Mouse (Mus musculus) right cerebral cortex, adult 18-20 months (tissue): ENCODE measurements around the gene Flii.

Experiments used
- DNase-seq: peaks from one replicate; pipeline ENCODE4 v3.0.0; 2022; ENCODE audit warnings: mixed read lengths

The Flii gene

DNA sequence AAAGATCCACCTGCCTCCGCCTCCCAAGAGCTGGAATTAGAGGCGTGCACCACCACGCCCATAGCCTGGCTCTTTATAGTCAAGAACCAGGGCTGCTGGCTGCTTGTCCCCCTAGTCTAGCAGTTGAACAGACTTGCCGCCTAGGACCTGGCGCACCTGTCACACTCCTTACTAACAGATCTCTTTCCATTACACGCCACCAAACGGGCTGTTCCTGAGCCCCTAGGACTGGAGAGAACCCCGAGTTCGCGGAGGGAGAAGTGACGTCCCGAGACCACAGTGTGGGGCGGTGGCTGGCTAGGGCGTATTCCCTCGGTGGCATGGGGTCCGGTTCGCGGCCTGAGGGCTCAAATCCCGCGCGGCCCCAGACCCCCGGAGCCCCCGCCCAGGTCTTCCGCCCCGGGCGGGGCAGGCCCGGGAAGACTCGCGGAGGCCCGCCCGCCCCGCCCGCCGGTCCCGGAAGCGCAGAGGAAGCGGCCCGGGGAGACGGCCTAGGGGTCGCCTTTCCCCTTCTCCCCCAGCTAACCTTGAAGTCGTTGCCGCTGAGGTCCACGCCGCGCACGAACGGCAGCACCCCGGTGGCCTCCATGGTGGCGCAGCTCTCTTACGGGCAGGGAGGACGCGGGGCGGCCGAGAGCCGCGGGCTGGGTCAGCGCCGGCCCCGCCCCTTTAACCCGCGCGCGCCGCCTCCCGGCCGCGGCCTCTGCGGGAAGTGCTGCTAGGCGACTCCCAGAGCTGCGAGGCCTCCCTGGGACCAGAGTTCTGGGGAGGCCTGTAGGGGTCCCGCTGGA lies at the start of gene Flii:
Gene Flii, minus strand, starts transcription at position 663 of the 791 bp plus-strand sequence.
- peak; percentile 80 for DNase-seq

DNA sequence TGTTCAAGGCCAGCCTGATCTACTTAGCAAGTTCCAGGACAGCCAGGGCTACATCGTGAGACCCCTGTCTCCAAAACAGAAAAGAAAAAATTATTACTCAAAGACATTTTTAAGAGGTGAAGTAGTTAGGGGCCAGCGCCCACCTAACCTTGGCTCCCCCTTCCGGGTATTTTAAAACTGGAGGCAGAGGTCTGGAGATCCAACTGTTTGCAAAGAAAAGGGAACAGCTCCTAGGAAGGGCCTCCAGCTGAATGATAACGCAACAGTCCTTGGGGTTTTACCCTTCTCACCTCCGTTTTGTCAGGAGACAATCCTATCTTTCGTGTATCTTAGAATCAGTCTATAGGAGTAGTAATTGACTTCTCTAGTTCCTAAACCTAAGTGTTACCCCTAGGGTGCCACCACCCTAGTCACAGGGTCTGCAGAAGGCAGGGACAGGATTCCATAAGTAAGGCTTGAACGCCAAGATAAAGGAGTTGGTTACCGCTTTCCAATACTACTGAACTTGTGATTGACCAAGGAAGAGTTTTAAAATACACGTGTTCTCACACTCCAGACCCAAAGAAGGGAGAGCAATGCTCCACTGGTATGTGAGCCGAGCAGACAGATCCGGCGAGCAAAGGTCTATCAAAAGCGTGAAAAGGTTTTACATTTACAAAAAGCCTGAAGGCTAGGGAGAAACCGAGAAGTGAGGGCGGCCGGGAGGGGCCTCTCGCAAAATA lies 49.2 kb upstream of the Flii start:
- DNase-seq = no peak

DNA sequence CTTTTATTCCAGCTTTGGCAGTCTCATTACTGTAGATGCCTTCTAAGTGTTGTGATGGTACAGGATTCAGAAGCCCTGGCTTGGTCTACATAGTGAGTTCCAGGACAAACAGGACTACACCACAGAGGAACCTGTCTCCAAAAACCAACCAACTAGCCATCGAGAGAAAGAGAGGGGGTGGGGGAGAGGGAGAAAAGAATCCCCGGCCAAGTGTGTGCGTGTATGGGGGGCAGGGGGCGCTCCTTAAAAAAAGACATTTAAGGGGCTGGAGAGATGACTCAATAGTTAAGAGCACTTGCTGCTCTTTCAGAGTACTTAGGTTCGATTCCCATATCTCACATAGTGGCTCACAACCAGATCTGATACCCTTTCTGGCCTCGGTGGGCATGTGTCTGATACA lies 48.5 kb upstream of the Flii start:
- DNase-seq = no peak

DNA sequence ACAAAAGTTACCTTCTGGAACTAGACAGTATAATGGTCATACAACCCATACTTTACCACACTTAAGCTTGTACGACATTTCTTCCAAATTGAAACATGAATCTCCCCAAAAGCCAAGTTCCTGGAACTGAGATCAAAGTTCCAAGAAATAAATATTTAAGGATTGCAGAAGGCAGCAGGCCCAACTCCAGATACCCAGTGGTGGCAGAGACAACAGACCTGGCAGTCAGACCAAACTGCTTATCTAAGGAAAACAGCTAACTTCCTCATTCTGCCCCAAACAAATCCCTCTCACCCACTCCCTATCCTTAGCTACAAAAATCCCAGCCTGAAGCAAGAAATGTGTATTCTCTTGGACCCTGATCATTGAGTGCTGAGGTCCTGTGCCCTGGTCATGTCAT lies 47.8 kb upstream of the Flii start:
- no peak for DNase-seq

DNA sequence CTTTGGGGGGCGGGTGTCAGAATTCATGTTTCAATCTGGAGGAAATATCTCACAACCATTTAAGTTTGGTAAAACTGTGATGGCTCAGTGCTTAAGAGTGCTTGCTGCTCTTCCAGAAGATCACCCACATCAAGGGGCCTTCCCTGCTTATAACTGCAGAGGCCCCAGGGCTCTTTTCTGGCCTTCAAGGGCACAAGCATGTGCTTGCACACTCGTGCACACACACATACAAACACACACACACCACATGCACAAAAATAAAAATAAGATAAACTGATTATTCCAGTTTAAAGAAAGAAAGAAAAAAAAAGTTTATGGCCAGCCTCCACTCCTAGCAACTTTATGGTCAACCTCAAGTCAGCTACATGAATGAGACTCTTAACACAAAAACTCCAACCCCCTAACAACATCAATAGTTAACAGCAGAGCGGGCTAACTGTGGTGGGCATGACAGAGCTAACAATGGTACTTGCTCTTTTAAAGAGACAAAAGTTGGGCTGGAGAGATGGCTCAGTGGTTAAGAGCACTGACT lies 47.2 kb upstream of the Flii start:
- no peak for DNase-seq

DNA sequence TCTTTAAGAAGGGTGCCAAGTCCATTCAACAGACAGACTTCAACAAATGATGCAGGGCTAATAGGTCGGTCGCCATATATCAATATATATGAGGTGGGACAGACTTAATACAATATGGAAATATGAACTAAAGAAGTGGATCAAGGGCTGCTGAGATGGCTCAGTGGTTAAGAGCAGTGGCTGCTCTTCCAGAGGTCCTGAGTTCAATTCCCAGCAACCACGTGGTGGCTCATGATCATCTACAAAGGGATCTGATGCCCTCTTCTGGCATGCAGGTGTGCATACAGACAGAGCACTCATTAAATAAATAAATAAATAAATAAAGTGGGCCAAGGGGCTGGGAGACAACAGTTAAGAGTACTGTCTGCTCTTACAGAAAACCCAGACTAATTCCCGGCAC lies 45.1 kb upstream of the Flii start:
- DNase-seq = no peak

DNA sequence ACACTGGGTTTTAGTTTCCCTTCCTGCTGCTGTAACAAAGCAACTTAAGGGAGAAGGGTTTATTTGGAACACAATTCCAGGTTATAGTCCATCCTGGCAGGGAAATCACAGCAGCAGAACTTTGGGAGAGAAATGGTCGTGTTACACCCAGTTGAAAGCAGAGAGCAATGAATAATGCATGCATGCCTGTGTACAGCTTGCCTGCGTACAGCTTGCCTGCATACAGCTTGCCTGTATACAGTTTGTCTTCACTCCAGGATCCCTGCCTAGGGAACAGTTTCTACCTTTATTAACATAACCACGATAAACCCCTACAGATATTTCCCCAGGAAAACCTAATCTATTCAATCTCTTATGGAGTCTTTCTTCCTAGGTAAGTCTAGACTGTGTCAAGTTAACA lies 43.7 kb upstream of the Flii start:
- DNase-seq = no peak

DNA sequence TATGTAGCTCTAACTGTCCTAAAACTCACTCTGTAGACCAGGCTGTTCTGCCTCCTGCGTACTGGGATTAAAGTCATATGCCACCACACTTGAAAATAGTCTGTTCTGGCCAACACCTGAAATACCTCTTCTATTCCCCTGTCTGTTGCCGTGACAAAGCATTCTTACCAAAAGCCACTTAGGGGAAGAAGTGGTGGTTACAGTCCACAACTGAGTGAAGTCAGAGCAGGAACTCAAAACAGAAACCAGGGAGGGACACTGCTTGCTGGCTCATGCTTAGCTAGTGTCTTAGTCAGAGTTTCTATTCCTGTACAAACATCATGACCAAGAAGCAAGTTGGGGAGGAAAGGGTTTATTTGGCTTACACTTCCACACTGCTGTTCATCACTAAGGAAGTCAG lies 42.3 kb upstream of the Flii start:
- no peak for DNase-seq

DNA sequence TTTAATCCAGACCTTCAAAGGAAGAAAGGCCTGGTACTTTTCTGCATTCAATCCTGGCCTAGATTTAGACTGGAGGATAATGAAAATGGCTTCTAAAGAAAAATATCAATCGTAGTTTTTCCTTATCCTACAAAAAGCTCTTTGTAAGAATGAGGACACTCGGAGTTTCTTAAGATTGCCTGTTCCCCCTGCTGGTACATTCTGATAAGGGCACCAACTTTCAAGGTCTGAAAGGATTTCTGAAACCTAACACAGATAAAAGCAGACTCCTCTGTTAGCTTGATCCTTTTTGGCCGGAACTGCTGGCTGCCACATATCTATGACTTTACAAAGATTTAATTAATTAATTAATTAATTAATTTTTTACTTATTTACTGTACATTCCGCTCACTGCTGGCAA lies 39.9 kb upstream of the Flii start:
- DNase-seq = no peak

DNA sequence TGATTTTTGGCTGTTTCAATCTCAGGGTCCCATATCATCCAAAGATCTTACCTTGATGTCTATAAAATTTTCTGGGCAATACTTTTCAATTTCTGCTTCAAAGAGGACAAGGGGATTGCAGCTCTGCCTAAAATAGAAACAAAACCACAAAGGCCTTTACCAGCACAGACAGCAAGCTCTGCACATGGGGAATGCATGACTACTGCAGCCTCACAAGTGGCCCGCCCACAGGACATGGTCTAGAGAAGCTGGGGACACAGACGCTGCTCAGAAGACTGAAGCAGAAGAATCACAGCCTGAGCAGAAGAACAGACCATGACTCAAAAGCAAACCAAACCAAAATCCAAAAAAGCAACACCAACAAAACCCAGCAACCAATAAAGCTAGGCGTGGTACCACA lies 34.6 kb upstream of the Flii start:
- no peak for DNase-seq

DNA sequence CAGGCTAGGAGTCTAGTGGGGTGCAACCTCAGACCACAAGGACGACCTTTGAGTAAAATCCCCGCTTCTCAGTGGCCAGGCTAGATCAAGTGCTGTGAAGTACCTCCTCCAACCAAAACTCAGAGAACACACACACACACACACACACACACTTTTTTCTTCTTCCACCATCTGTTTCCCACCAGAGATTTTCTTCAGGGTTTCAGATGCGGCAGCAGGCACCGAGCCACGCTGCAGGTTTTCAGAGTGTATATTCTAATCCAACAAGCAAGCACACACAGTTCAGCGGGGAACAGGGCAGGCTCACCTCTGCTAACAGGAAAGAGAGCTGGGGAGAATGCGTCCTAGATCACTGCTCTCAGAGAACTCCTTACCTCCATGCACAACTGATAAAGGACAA lies 28.5 kb upstream of the Flii start:
- no peak for DNase-seq

DNA sequence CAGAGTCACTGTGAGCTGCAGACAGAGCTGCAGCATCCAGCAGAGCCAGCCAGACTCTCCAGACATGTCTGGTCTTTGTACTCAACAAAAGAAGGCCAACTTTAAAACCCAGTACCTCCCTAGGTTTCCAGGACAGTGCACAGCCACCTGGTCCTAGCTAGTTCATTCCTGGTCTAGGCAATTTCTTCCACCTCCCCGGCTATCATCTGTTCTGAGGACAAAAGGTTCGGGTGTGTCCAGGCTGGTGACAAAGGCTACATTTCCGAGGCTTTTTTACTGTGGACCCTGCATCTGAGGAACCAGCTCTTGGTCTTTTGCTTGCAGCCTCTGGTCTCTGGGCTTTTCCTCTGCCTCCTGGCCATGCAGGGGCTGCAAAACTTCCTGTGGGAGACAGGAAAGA lies 13.3 kb upstream of the Flii start:
- no peak for DNase-seq

DNA sequence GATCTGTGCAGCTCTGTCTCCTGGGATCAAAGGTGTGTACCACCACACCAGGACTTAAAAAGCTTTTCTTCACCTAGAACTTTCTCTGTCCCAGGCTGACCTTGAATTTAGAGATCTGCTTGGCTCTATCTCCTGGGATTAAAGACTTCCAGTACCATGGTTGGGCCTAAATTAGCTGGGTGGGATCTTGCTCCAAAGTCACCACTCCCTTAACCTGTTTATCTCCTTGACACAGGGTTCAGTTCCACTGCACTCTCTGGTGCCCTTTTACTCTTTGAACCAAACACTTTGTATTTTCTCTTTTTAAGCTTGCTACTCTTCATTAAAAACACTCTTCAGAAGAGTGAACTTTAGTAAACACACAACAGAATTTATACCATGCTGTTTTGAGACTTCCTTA lies 10.4 kb upstream of the Flii start:
- DNase-seq = no peak

DNA sequence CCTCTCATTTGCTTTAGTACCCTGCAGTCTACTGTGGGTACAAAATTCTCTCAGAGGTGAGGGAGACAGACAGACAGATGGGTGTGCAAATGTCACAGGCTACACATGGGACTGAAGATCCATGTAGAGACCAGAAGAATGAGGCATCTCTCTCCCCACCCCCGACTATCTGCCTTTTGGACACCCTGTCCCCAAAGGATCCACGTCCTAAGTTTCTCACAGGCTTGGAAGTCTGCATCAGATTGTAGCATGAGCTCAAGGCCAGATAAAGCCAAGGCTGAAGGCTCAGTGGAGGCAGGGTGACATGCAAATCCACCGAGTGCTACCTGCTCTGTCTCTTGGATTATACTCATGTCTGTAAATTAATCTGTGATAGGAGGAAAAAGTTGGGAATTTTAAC lies 9.4 kb upstream of the Flii start:
- DNase-seq = no peak

DNA sequence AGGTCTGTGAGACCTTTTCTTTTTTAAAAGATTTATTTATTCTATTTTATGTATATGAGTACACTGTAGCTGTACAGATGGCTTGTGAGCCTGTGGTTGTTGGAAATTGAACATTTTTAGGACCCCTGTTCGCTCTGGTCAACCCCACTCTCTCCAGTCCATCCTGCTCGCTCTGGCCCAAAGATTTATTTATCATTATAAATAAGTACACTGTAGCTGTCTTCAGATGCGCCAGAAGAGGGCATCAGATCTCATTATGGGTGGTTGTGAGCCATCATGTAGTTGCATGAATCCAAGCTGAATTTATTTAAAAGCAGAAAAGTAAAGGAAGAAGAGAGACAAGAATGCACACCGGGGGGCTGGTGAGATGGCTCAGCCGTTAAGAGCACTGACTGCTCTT lies 8.1 kb upstream of the Flii start:
- no peak for DNase-seq

DNA sequence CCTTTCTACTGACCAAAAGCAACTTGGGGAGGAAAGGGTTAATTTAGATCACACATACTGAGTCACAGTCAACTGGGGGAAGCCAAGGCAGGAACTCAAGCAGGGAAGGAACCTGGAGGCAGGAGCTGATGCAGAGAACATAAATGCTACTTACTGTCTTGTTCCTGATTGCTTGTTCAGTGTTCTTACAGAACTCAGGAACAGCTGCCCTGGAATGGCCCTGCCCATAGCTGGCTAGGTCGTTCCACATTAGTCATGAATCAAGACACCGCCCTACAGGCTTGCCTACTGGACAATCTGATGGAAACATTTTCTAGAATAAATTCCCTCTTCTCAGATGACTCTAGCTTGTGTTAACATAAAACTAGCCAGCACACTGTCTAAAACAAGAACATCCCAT lies 7.1 kb upstream of the Flii start:
- no peak for DNase-seq

DNA sequence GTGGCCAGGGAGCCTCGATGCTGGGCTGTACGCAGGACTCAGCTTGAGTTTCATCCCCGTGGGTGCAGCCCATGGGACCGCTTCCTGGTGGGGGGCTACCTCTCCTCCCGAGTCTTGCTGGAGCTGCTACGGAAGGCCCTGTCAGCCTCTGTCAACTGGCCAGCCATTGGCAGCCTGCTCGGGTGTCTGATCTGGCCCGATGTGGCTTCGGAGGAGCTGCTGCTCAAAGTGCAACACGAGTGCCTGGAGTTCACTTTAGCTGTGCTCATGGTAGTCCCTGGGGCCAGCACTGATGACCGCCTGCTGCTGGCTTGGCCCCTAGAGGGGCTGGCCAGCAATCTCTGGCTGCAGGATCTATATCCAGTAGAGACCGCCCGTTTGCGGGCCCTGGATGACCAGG lies 4.2 kb upstream of the Flii start:
- no peak for DNase-seq

DNA sequence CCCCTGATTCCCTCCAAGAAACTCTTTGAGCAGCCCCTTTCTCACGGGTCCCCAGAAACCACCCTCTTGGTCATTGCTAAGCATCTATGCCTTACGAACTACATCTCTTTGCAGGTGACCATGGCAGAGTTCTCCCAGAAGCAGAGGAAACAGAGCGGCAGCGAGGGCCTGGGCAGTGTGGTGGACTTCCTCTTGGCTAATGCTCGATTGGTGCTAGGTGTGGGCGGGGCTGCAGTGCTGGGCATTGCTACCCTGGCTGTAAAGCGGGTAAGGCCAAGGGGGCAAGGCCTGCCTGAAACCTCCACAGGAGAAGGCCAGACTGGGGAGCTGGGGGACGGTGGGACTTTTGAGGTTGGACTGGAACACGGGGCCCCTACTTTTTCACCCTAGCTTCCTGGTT lies 3.1 kb upstream of the Flii start:
- DNase-seq = no peak

DNA sequence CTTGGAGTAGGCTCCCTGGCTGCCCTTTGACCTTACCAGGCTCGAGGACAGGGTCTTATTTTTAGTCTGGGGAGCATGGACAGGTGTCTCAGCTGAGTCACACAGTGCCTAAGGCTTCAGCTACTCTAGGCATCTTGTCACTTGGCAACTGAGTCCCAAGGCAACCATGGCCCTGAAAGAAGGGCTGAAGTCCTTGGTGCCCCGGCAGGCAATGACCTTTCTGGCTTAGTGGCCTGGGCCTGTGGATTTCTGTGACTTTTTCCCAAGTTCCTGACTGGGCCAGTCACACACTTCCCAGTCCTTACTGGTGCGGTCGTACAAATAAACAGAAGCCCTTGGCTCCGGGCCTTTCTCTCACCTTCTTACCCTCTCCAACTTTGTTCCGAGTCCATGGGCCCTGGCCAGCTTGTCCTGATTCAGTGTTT lies 2.2 kb upstream of the Flii start:
- DNase-seq = no peak

DNA sequence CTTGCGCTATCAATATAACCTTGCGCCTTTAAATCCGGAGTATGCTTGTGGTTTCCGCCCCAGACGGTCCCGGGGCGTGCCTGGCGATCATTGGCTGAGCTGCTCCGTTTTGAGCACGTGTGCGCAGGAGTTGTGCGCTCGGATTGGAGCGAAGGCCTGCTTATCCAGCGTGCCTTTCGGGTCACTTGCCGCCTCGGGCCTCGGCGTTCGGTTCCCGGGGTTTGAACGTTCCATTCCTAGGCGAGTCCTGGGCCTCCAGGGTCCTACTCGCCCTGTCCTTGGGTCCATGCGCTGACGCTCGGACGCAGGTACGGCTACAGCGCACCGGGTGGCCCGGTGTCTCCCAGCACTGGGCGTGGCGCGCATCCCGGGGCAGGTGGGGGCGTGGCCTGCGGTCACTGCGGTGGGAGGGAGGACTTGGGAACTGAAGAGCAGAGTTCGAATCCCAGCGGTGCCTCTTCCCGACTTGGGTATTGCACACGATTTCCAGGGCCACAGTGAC lies 1.2 kb upstream of the Flii start, which contains the start of gene Mief2:
Gene Mief2, plus strand, starts transcription at position 139 of the 502 bp plus-strand sequence.
- peak; percentile 97 for DNase-seq

DNA sequence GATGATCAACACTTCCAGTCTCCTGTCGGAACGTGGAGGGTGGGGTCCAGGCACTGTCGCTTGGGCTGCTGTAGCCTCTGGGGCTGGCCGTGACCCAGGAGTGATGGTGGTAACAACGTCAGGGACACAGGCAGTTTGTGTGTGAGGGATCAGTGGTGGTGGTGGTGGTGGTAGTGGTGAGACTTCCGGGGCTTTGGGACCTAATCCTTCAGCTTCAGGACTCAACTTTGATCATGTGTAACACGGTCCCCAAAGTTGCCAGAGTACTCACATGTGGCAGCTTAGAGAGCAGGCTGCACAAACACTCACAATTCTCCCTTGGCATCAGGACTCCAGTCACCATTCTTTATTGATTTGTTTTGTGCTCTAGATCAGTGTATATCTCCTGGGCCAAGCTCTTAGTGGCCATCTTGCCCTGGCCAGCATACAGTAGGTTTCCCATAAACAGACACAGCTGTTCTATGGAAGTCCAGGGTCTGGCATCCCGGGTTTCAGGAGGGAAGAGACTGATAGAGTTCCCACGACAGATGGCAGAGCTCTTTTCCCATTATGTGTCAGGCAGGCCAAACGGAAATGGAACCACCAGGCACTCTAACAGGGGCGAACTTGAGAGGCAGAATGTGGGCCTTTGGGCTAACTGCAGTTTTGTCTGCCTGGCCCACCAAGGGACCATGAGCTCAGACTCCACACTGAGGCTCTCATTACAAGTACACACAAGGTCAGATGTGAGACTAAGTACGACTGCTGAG lies 503 bp upstream of the Flii start:
- DNase-seq = no peak

DNA sequence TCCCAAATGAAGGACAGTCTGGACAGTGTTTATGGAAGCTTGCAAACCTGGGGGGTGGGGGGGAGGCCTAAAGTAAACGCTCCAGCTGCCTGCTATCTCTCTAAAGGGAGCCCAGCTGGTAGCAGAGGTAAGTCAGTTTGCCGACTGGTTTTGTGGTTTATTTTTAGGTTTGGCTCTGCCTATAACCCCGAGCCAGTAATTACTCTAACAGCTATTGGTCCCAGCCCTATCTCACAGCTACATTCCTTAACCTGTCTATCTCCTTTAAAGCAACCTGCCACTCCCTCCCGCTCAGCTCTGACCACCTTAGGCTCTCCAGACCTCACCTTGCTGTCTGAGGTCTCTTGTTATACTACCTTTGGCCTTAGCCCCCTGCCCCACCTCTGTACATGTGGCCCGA lies 7.8 kb downstream of the Flii start:
- no peak for DNase-seq

DNA sequence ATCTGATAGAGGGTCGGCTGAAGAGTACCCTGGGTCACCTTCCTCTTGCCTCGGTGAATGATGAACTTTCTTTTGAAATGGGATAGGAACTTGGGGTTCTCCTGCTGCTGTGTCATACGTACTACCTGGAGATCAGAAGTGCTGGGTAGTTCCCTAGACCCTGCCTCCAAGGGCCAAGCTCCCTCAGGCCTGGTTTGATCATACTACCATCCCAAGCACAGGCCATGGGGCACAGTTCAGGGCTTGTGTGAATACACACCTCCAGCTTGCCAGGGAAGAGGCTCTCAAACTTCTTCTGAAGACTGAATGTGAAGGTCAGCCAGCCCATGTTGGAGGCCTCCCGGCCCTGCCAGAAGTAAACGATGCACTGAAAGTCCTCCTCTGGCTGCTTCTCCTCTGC lies 11.2 kb downstream of the Flii start:
- no peak for DNase-seq
